Mouse (Mus musculus) c-Kit-positive CD71-positive TER-119-negative erythroid progenitor cells, embryonic 14.5 days (primary cell): ENCODE data around the gene Ppp2r5a.
"Not testable (repeated sequence)": the region's sequence is repeated elsewhere in the genome, so short reads cannot be mapped to it uniquely, and the experiment has no call there.

Experiments used
- DNase-seq: peaks from one replicate; pipeline ENCODE4 v3.0.0-alpha.2; 2013; ENCODE audit warnings: low read depth

The Ppp2r5a gene

GRCm38 (mm10) chr1:191403074-191403473, at the start of gene Ppp2r5a:
Gene Ppp2r5a (minus strand): TSS chr1:191403272.
- no peak for DNase-seq

GRCm38 (mm10) chr1:191450614-191451013, 47.5 kb upstream of the Ppp2r5a start:
- DNase-seq, result peak; percentile 49

- no peak for DNase-seq
Observed at GRCm38 (mm10) chr1:191449537-191449936, 46.5 kb upstream of the Ppp2r5a start.

GRCm38 (mm10) chr1:191447391-191448016, 44.4 kb upstream of the Ppp2r5a start:
- no peak for DNase-seq

- DNase-seq, result no peak
Observed at GRCm38 (mm10) chr1:191446307-191446706, 43.2 kb upstream of the Ppp2r5a start.

- no peak for DNase-seq
Observed at GRCm38 (mm10) chr1:191445831-191446258, 42.8 kb upstream of the Ppp2r5a start.

GRCm38 (mm10) chr1:191445401-191445800, 42.3 kb upstream of the Ppp2r5a start:
- DNase-seq, result no peak

GRCm38 (mm10) chr1:191444467-191444866, 41.4 kb upstream of the Ppp2r5a start:
- no peak for DNase-seq

GRCm38 (mm10) chr1:191439011-191439410, 35.9 kb upstream of the Ppp2r5a start:
- no peak for DNase-seq

- DNase-seq, result no peak
Observed at GRCm38 (mm10) chr1:191438546-191438945, 35.5 kb upstream of the Ppp2r5a start.

GRCm38 (mm10) chr1:191436647-191437046, 33.6 kb upstream of the Ppp2r5a start:
- DNase-seq, result no peak

- DNase-seq, result no peak
Observed at GRCm38 (mm10) chr1:191435359-191435758, 32.3 kb upstream of the Ppp2r5a start.

GRCm38 (mm10) chr1:191432531-191432930, 29.5 kb upstream of the Ppp2r5a start:
- DNase-seq, result no peak

GRCm38 (mm10) chr1:191432023-191432422, 29.0 kb upstream of the Ppp2r5a start:
- DNase-seq, result no peak

GRCm38 (mm10) chr1:191430121-191430520, 27.0 kb upstream of the Ppp2r5a start:
- DNase-seq, result no peak

GRCm38 (mm10) chr1:191425884-191426283, 22.8 kb upstream of the Ppp2r5a start:
- DNase-seq, result no peak

GRCm38 (mm10) chr1:191423201-191423600, 20.1 kb upstream of the Ppp2r5a start:
- DNase-seq, result no peak

- not testable (repeated sequence) for DNase-seq
Observed at GRCm38 (mm10) chr1:191422714-191423113, 19.6 kb upstream of the Ppp2r5a start.

- DNase-seq, result no peak
Observed at GRCm38 (mm10) chr1:191422164-191422563, 19.1 kb upstream of the Ppp2r5a start.

GRCm38 (mm10) chr1:191421426-191421999, 18.4 kb upstream of the Ppp2r5a start:
- no peak for DNase-seq

- no peak for DNase-seq
Observed at GRCm38 (mm10) chr1:191420930-191421404, 17.9 kb upstream of the Ppp2r5a start.

GRCm38 (mm10) chr1:191419991-191420751, 17.1 kb upstream of the Ppp2r5a start:
- DNase-seq, result no peak

- DNase-seq, result no peak
Observed at GRCm38 (mm10) chr1:191419421-191419820, 16.3 kb upstream of the Ppp2r5a start.
